Mouse (Mus musculus): ENCODE measurements around the gene Fcmr. TPM values are rescaled to one million over a fixed set of nuclear protein-coding genes. Genes with fewer than 3 reads are reported as not detected.

Fcmr gene
- total RNA-seq, 1 experiment from 2014 or later = 27.7 TPM

DNA sequence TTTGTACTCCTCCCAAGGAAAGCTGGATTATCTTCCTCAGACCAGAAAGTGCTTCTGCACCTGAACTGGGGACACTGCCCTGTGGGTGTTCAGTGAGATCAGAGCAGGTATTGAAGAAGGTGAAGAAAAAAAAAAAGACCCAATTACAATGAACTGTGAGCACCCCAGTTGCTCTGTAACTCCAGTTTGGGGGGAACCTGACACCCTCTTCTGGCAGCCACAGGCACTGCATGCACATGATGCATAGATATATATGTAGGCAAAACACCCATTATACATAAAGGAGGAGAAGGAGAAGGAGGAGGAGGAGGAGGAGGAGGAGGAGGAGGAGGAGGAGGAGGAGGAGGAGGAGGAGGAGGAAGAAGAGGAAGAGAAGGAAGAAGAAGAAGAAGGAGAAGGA is 61.0 kb downstream of the Fcmr start:
- no peak for ATAC-seq (replicated peaks; ENCODE audit: insufficient number of reproducible peaks, low FRiP score, low TSS enrichment, poor library complexity, severe bottlenecking)

Other genes with a start within 250 kb of the Fcmr start
- gene Zp3r, start 236.0 kb upstream of the Fcmr start, total RNA-seq (2017) = not detected in 3 replicates
- gene C4bp, start 204.0 kb upstream of the Fcmr start, total RNA-seq (2017) = not detected in 3 replicates
- not detected in 3 replicates for gene Gm29427, start 149.9 kb upstream of the Fcmr start, total RNA-seq (2017)
- 7.4 to 9.8 TPM (median 7.8 TPM) in 3 replicates for gene Yod1, start 148.3 kb upstream of the Fcmr start, total RNA-seq (2017)
- 10.6 to 18.1 TPM (median 13.7 TPM) in 3 replicates for gene Pfkfb2, start 136.4 kb upstream of the Fcmr start, total RNA-seq (2017)
- gene AA986860, start 133.7 kb upstream of the Fcmr start, total RNA-seq (2017) = 0.57 to 0.58 TPM in 2 of 3 replicates, not detected in the other
- not detected in 3 replicates for gene Fcamr, start 64.8 kb upstream of the Fcmr start, total RNA-seq (2017)
- 0.19 TPM in 1 of 3 replicates, not detected in the others for gene Pigr, start 39.0 kb upstream of the Fcmr start, total RNA-seq (2017)
- not detected in 3 replicates for gene Il24, start 21.8 kb downstream of the Fcmr start, total RNA-seq (2017)
- gene Il20, start 45.8 kb downstream of the Fcmr start, total RNA-seq (2017) = not detected in 3 replicates
- 1.1 TPM in 1 of 3 replicates, not detected in the others for gene Il19, start 74.4 kb downstream of the Fcmr start, total RNA-seq (2017)
- gene Il10, start 154.2 kb downstream of the Fcmr start, total RNA-seq (2017) = 0.49 to 1.5 TPM in 2 of 3 replicates, not detected in the other
- 205 to 262 TPM (median 212 TPM) in 3 replicates for gene Mapkapk2, start 232.2 kb downstream of the Fcmr start, total RNA-seq (2017)